Mouse (Mus musculus) small intestine, adult 2 months (tissue): ENCODE results near the gene Ctcf. TPM values are rescaled to one million over a fixed set of nuclear protein-coding genes. Genes with fewer than 3 reads are reported as not detected.
A peak's percentile ranks its signal among the peaks of the same experiment; 100 is the strongest.

Experiments used
- H3K27ac ChIP-seq: fragments of 200-500 bp; 2 replicates; pipeline ENCODE4 v1.5.1; 2012; ENCODE audit warnings: low read depth, low read length, control low read depth, inconsistent platforms; ENCODE audit not compliant: insufficient read depth
- H3K27me3 ChIP-seq: fragments of 200-500 bp; 2 replicates; pipeline ENCODE4 v1.6.1; 2012; ENCODE audit warnings: mild to moderate bottlenecking, moderate library complexity, low read length, inconsistent platforms; ENCODE audit not compliant: control insufficient read depth, insufficient read depth
- H3K36me3 ChIP-seq: fragments of 200-500 bp; 2 replicates; pipeline ENCODE4 v1.6.1; 2012; ENCODE audit warnings: mild to moderate bottlenecking, low read length, control low read depth, inconsistent platforms; ENCODE audit not compliant: control insufficient read depth, insufficient read depth
- H3K4me1 ChIP-seq: fragments of 200-500 bp; 2 replicates; pipeline ENCODE4 v1.6.1; 2012; ENCODE audit warnings: low read length, inconsistent platforms, mixed read lengths; ENCODE audit not compliant: control insufficient read depth, insufficient read depth, insufficient read length
- H3K4me3 ChIP-seq: fragments of 200-500 bp; 2 replicates; pipeline ENCODE4 v1.5.1; 2012; ENCODE audit warnings: low read depth, mild to moderate bottlenecking, control low read depth, inconsistent platforms, low read length, moderate library complexity
- CTCF ChIP-seq: fragments of 200-500 bp; IDR thresholded peaks from 2 replicates; pipeline ENCODE4 v1.5.1; 2012; ENCODE audit warnings: low read depth, mild to moderate bottlenecking, control low read depth, inconsistent platforms, low read length, moderate library complexity, mixed read lengths; ENCODE audit not compliant: insufficient replicate concordance, insufficient read length; ENCODE audit errors: extremely low read depth
- POLR2A ChIP-seq: fragments of 200-500 bp; IDR thresholded peaks from 2 replicates; pipeline ENCODE4 v1.6.1; 2012; ENCODE audit warnings: low read depth, mild to moderate bottlenecking, control low read depth, inconsistent platforms, low read length, moderate library complexity
- WGBS: fragments of 180-500 bp; shearing (Covaris S2); methylation state at CpG from one replicate; pipeline ENCODE4 v1.1.7; 2018; 5-methylcytosine and 5-hydroxymethylcytosine counted together
- polyA plus RNA-seq: library from polyadenylated mRNA; depleted of rRNA; stranded (reverse); fragments of >200 nt; gene quantifications from 2 replicates; pipeline ENCODE4 v1.2.3, GENCODE M21; 2012

Ctcf gene
- polyA plus RNA-seq, 1 experiment: 8.4 TPM

DNA sequence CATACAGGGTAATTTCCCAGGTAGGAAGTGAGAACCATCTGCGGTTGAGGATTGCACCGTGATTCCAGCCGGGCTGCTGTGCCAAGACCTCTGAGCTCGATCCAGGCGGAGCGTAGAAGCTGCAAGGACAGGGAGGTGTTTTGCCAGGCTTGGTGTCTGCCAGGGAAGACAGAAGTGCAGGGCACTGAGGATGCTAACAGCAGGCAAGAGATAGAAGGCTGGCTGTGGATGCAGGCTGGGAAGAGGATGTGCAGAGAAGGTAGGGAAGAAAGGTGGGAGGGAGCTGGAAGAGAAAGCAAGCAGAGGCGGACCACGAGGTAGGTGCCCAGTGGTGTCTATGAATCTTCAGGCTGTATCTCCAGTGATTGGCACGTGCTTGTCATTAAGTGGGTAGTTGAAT is 24.5 kb upstream of the Ctcf start:
- Histone ChIP-seq H3K27ac (no peak overlapping the region), H3K27me3 (peaks cover 7% of the 10 kb centered on the region; the same call in 1 of the 2 replicates), H3K36me3 (peaks cover 5% of the 10 kb centered on the region; the same call in 1 of the 2 replicates), H3K4me1 (peaks cover 10% of the 10 kb centered on the region), H3K4me3 (no peak overlapping the region)
- no peak for TF ChIP-seq CTCF
- TF ChIP-seq POLR2A: no peak
- 85% methylated on average over 9 of the region's 9 CpGs for WGBS

DNA sequence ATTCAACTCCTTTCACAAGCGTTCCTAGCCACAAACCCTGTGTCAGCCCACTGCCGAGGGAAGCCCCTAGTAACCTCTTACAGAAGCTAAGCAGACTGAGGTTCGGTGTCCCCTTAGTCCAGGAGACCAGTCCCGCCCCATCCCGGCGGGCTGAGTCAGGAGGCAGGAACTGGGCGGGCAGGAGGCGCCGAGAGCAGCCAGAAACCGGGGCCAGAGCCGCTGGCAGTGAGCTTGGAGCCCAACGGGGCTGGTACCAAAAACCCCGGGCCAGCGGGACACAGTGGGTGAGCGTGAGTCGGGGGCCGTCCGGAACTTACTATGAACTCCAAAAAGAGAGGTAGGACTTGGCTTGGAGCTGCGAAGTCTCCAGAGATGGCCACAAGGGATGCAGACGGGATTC is 23.3 kb upstream of the Ctcf start:
- peaks cover 14% of the 10 kb centered on the region; the same call in 1 of the 2 replicates for H3K36me3 ChIP-seq
- H3K4me1 ChIP-seq: peaks cover 5% of the 10 kb centered on the region
- 15% methylated on average over 20 of the region's 20 CpGs for WGBS
- peaks cover 7% of the 10 kb centered on the region; the same call in 1 of the 2 replicates for H3K27me3 ChIP-seq
- TF ChIP-seq POLR2A (no peak), CTCF (no peak)
- H3K27ac ChIP-seq: no peak overlapping the region
- H3K4me3 ChIP-seq: peak overlapping the region; percentile 67

DNA sequence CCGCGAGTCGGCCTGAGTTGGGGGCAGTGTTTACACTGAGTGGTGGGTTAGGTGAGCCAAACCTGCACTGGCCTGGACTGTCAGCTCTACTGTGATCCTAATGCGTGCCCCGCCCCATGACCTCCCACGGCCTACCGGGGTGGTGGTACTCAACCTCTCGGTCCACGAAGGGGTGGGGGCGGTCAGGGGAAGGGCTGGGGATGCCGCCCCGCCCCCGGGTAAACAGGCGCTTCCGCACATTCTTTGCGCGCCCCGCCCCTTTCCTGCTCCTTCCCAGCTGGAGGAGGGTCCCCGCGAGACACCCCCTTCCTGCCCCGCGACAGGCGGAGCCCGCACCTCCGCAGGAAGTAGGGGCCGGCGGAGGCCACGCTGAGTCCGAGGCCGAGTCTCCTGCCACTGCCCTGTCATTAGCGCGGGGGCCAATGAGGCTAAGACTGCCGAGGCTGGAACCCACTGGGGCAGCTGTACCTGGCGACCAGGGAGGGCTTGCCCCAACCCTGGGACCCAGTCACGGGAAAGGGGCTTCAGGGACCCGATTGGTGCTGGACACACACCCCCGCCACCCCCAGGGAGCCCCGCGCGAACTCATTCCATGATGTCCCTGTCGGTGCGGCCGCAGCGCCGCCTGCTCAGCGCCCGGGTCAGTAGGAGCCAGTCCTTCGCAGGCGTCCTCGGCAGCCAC is 22.4 kb upstream of the Ctcf start:
- no peak overlapping the region for H3K27ac ChIP-seq
- H3K4me3 ChIP-seq: peak overlapping the region; percentile 67
- 14% methylated on average over 50 of the region's 50 CpGs for WGBS
- peaks cover 16% of the 10 kb centered on the region; the same call in 1 of the 2 replicates for H3K36me3 ChIP-seq
- TF ChIP-seq CTCF: no peak
- TF ChIP-seq POLR2A: no peak
- H3K4me1 ChIP-seq: peaks cover 5% of the 10 kb centered on the region
- peaks cover 7% of the 10 kb centered on the region; the same call in 1 of the 2 replicates for H3K27me3 ChIP-seq

- TF ChIP-seq POLR2A (no peak), CTCF (no peak)
- 95% methylated on average over 9 of the region's 9 CpGs for WGBS
- H3K27me3 ChIP-seq: peaks cover 7% of the 10 kb centered on the region; the same call in 1 of the 2 replicates
- peaks cover 22% of the 10 kb centered on the region; the same call in 1 of the 2 replicates for H3K36me3 ChIP-seq
- H3K4me3 ChIP-seq: no peak overlapping the region
- no peak overlapping the region for H3K27ac ChIP-seq
- H3K4me1 ChIP-seq: peaks cover 5% of the 10 kb centered on the region; the same call in 1 of the 2 replicates
These were observed 20.4 kb upstream of the Ctcf start for GRCm38 (mm10) chr8:105615942-105616341.

- H3K36me3 ChIP-seq: peaks cover 27% of the 10 kb centered on the region; the same call in 1 of the 2 replicates
- H3K27ac ChIP-seq: no peak overlapping the region
- H3K4me3 ChIP-seq: no peak overlapping the region
- peaks cover 9% of the 10 kb centered on the region for H3K4me1 ChIP-seq
- no peak for TF ChIP-seq POLR2A
- TF ChIP-seq CTCF: no peak
- H3K27me3 ChIP-seq: peaks cover 7% of the 10 kb centered on the region; the same call in 1 of the 2 replicates
- 87% methylated on average over 21 of the region's 21 CpGs for WGBS
These were observed 18.7 kb upstream of the Ctcf start for GRCm38 (mm10) chr8:105617451-105618278.

- TF ChIP-seq POLR2A (no peak), CTCF (no peak)
- Histone ChIP-seq H3K36me3 (peaks cover 27% of the 10 kb centered on the region; the same call in 1 of the 2 replicates), H3K27ac (no peak overlapping the region), H3K27me3 (0 out of 2 replicates have a peak, but pooled peaks cover 7% of the 10 kb centered on the region), H3K4me3 (no peak overlapping the region), H3K4me1 (peaks cover 12% of the 10 kb centered on the region)
- WGBS: 93% methylated on average over 5 of the region's 5 CpGs
These were observed 18.1 kb upstream of the Ctcf start for GRCm38 (mm10) chr8:105618279-105618634.
